Mouse (Mus musculus) erythroblast, embryonic 14.5 days (primary cell): ENCODE data around the gene Smarcb1. TPM values are rescaled to one million over a fixed set of nuclear protein-coding genes. Genes with fewer than 3 reads are reported as not detected.
"Not testable (repeated sequence)": the region's sequence is repeated elsewhere in the genome, so short reads cannot be mapped to it uniquely, and the experiment has no call there.

Experiments used
- H3K27me3 ChIP-seq: 2 replicates; pipeline ENCODE4 v1.6.1; 2012; ENCODE audit warnings: inconsistent platforms; ENCODE audit not compliant: control insufficient read depth
- H3K36me3 ChIP-seq: 2 replicates; pipeline ENCODE4 v1.6.1; 2012; ENCODE audit warnings: mild to moderate bottlenecking, inconsistent platforms; ENCODE audit not compliant: control insufficient read depth
- H3K4me1 ChIP-seq: 2 replicates; pipeline ENCODE4 v1.6.1; 2012; ENCODE audit warnings: inconsistent platforms; ENCODE audit not compliant: control insufficient read depth
- H3K4me3 ChIP-seq: replicated peaks from 2 replicates; pipeline ENCODE3; 2012; ENCODE audit warnings: moderate library complexity, mild to moderate bottlenecking, inconsistent platforms
- H3K9me3 ChIP-seq: 2 replicates; pipeline ENCODE4 v1.6.1; 2012; ENCODE audit warnings: low read length, inconsistent platforms, mixed read lengths; ENCODE audit not compliant: control insufficient read depth
- GATA1 ChIP-seq: IDR thresholded peaks from 2 replicates; pipeline ENCODE4 v1.6.1; 2012; ENCODE audit warnings: low read length, inconsistent platforms, mixed read lengths
- TAL1 ChIP-seq: IDR thresholded peaks from 3 replicates; pipeline ENCODE4 v1.6.1; 2012; ENCODE audit warnings: low read length, inconsistent platforms, mixed read lengths
- polyA plus RNA-seq: library from polyadenylated mRNA; stranded (reverse); fragments of >175 nt; gene quantifications from 2 replicates; pipeline ENCODE4 v1.2.3, GENCODE M21; 2012

Gene Smarcb1
- polyA plus RNA-seq, 1 experiment: 31.8 TPM

DNA sequence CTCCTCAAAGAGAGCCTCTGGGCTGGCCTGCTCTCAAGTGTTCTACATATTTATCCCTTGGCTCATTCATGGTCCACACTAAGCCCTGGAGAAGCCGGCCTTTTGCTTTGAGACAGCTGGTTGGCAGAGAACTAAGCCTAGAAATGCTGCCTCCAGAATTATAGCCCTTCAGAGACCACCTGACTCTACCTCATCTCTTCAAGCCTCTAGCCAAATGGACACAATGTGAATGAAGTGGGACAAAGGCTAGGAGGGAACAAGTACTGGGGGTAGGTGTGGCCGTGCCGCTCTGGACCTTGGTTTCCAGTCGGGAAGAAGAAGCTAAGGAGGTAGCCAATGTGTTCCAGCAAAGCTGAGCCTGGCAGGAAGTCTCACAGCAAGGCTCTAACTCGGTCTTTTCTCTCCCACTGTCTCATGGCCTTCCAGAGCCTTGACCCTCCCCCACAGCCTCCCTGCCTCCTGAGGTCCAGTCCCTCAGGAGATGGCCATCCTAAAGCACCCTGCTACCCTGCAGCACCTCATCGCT, 23.3 kb downstream of the Smarcb1 start:
- Histone ChIP-seq H3K27me3 (no peaks in the 10 kb centered on the region), H3K36me3 (peaks cover 96% of the 10 kb centered on the region), H3K4me1 (peaks cover 16% of the 10 kb centered on the region), H3K4me3 (no peak overlapping the region), H3K9me3 (no peaks in the 10 kb centered on the region)
- no peak for TF ChIP-seq TAL1
- no peak for TF ChIP-seq GATA1

DNA sequence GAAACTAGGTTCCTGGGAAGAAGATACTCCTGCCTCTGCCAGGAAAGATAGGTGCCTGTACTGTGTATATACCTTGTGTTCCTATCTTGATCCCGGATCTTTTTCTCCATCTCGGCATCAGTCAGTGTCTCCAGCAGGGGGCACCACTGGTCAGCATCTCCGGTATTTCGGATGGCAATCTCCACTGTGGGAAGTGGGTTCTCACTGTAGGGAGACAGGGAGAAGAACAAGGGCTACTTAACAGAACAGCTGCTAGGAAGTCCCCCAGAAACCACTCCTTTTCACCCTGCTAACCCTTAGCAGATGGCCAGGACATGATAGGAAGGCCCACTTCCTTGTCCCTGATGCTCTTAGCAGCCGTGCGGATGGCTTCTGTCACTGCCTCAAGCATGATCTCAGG, 24.0 kb downstream of the Smarcb1 start:
- TF ChIP-seq TAL1 (no peak), GATA1 (peak; percentile 86)
- no peaks in the 10 kb centered on the region for H3K27me3 ChIP-seq
- H3K4me1 ChIP-seq: peaks cover 21% of the 10 kb centered on the region
- no peaks in the 10 kb centered on the region for H3K9me3 ChIP-seq
- peaks cover 89% of the 10 kb centered on the region for H3K36me3 ChIP-seq
- no peak overlapping the region for H3K4me3 ChIP-seq

- Histone ChIP-seq H3K9me3 (no peaks in the 10 kb centered on the region), H3K4me1 (peaks cover 21% of the 10 kb centered on the region), H3K27me3 (no peaks in the 10 kb centered on the region), H3K36me3 (peaks cover 77% of the 10 kb centered on the region), H3K4me3 (no peak overlapping the region)
- TF ChIP-seq GATA1: no peak
- TF ChIP-seq TAL1: no peak
Measured at GRCm38 (mm10) chr10:75896208-75896607, 25.2 kb downstream of the Smarcb1 start.

DNA sequence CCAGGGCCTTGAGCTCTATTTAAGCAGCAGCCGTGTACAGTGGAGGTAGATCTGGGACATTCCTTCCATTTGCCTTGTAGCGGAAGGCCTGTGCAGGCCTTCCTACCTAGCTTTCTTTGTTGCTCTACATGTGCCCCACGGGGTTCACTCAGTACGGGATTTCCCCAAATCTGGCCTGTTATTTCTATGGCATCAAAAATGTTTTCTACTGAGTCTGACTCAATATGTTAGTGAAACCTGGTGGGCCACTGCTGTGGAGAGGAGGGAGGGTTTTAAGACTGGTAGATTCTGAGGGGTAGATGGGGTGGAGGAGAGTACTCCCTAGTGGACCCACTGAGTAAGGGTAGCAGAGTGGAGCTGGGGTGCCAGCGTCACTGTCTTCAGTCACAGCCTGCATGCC, 25.7 kb downstream of the Smarcb1 start:
- Histone ChIP-seq H3K36me3 (peaks cover 73% of the 10 kb centered on the region), H3K9me3 (no peaks in the 10 kb centered on the region), H3K4me1 (peaks cover 21% of the 10 kb centered on the region), H3K4me3 (no peak overlapping the region), H3K27me3 (no peaks in the 10 kb centered on the region)
- TF ChIP-seq TAL1 (no peak), GATA1 (no peak)

DNA sequence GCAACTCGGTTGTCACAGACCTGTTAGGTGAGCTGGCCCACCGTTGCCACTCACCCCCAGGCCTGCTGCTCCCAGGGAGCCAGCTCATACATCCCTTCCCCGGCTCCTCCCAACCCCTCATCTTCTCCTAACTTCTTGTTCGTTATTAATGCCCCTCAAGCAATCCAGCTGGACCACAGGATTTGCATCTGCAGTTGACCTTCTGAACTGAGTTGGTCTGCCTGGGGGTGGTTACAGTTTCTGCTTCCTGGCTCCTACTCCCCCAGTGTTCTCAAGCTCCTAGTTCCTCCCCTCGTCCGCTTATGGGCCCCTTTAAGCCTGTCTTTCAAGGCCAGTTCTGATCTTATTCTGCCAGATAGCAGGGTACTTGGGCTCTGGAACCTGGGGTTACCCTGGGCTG, 26.8 kb downstream of the Smarcb1 start:
- peaks cover 21% of the 10 kb centered on the region for H3K4me1 ChIP-seq
- TF ChIP-seq GATA1: no peak
- no peak for TF ChIP-seq TAL1

GRCm38 (mm10) chr10:75893089-75893750, 28.2 kb downstream of the Smarcb1 start, which contains the start of gene Derl3:
Gene Derl3, plus strand, starts transcription at chr10:75893413.
- TF ChIP-seq GATA1: no peak
- H3K9me3 ChIP-seq: no peaks in the 10 kb centered on the region
- H3K27me3 ChIP-seq: no peaks in the 10 kb centered on the region
- peak within 1 kb of the TSS; percentile 61 for H3K4me3 ChIP-seq
- peaks cover 49% of the 10 kb centered on the region for H3K36me3 ChIP-seq
- H3K4me1 ChIP-seq: peaks cover 21% of the 10 kb centered on the region

More for the DNA sequence above, 26.8 kb downstream of the Smarcb1 start:
- Histone ChIP-seq H3K27me3 (no peaks in the 10 kb centered on the region), H3K9me3 (no peaks in the 10 kb centered on the region), H3K36me3 (peaks cover 62% of the 10 kb centered on the region), H3K4me3 (no peak overlapping the region)

DNA sequence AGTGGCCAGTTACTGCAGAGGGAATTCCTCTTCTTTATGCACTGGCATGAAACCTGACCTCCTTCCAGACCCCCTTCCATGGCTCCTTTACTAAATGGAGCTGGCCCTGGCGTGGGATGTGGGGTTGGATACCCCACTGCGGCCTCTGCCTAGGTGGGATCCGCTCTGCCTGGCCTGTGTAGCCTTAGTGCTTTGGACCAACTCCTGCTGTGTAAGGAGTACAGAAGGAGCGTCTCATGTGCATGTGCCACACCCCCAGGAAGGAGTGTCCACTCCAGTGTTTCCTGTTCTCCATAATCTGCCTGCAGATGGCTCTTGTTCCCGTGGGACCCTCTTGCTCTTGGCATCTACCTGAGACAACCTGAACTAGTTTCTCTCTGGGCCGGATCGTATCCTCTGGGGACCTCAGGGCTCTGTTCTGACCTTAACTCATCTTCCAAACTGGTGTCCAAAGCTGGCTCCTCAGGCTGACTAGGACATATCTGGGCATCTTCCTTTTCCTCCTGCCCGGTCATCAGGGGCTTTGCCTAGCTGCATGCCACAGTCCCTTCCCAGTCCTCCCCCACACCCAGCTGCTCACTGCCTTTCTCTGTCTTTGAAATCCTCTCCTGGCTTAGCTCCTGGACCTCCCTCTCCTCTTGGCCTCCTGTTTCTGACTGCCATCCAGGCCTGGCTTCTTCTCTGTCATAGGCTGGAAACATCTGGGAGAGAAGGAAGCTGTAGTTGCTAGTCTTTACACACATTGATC, 31.8 kb downstream of the Smarcb1 start:
- TF ChIP-seq TAL1: no peak
- no peak for TF ChIP-seq GATA1
- Histone ChIP-seq H3K27me3 (peaks cover 5% of the 10 kb centered on the region; the same call in 1 of the 2 replicates), H3K9me3 (no peaks in the 10 kb centered on the region), H3K4me1 (peaks cover 20% of the 10 kb centered on the region), H3K36me3 (peaks cover 12% of the 10 kb centered on the region), H3K4me3 (no peak overlapping the region)

DNA sequence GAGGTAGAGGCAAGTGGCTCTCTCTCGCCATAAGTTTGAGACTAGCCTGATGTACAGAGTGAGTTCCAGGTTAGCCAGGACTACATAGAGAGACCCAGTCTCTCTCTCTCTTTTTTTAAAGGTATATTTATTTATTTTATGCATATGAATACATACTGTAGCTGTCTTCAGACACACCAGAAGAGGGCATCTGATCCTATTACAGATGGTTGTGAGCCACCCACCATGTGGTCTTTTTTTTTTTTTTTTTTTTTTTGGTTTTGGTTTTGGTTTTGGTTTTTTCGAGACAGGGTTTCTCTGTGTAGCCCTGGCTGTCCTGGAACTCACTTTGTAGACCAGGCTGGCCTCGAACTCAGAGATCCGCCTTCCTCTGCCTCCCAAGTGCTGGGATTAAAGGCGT, 33.9 kb downstream of the Smarcb1 start:
- not testable (repeated sequence) for H3K36me3 ChIP-seq, H3K4me3 ChIP-seq, H3K9me3 ChIP-seq, H3K4me1 ChIP-seq
- H3K27me3 ChIP-seq: peaks cover 19% of the 10 kb centered on the region

GRCm38 (mm10) chr10:75884742-75885141, 36.7 kb downstream of the Smarcb1 start:
- Histone ChIP-seq H3K9me3 (no peaks in the 10 kb centered on the region), H3K4me1 (no peaks in the 10 kb centered on the region; the same call in 1 of the 2 replicates), H3K36me3 (no peaks in the 10 kb centered on the region), H3K4me3 (no peak overlapping the region), H3K27me3 (peaks cover 31% of the 10 kb centered on the region)
- no peak for TF ChIP-seq GATA1
- TF ChIP-seq TAL1: no peak

GRCm38 (mm10) chr10:75883232-75883552, 38.2 kb downstream of the Smarcb1 start:
- Histone ChIP-seq H3K27me3 (peaks cover 31% of the 10 kb centered on the region), H3K4me3 (no peak overlapping the region), H3K36me3 (no peaks in the 10 kb centered on the region)

More at GRCm38 (mm10) chr10:75883232-75883552, 38.2 kb downstream of the Smarcb1 start:
- Histone ChIP-seq H3K9me3 (no peaks in the 10 kb centered on the region), H3K4me1 (peaks cover 2% of the 10 kb centered on the region; the same call in 1 of the 2 replicates)
- no peak for TF ChIP-seq GATA1
- no peak for TF ChIP-seq TAL1
